17 mouse cellular contexts compared by ENCODE assay signal in genomic region chr17:50185083-50185482, GRCm38 (mm10). TPM values are rescaled to one million over a fixed set of nuclear protein-coding genes. Genes with fewer than 3 reads are reported as not detected.
DNase-seq lines count a peak whose midpoint lies in the region; ATAC-seq lines count a peak whose summit lies in the region.
"Had no signal": no experiment of that assay in that cellular context is flagged by ENCODE, and none has a peak within 500 bp of the region (broad histone marks: within the 10 kb centered on the region; RNA-seq: fewer than 3 reads in every experiment).

No protein-coding gene starts in this region.

- peak overlapping the region; percentile 60; the same call in 1 of the 2 replicates for H3K27ac ChIP-seq in hindbrain, embryonic 13.5 days
- no peak overlapping the region for H3K27ac ChIP-seq in hindbrain, embryonic 16.5 days (ENCODE audit: low read depth, low read length)
- peak overlapping the region; percentile 67 for H3K27ac ChIP-seq in neural tube, embryonic 13.5 days (replicated peaks)
- peak overlapping the region; percentile 27 for H3K27ac ChIP-seq in macrophage
- H3K27ac ChIP-seq: embryonic facial prominence, embryonic 15.5 days; heart, embryonic 10.5 days; hindbrain, embryonic 12.5 days had no signal

- H3K4me2 ChIP-seq in hindbrain, embryonic 13.5 days = no peak overlapping the region
- H3K4me2 ChIP-seq in hindbrain, embryonic 16.5 days (ENCODE audit: low read length) = no peak overlapping the region
- H3K4me2 ChIP-seq in neural tube, embryonic 13.5 days = no peak overlapping the region
- H3K4me2 ChIP-seq: embryonic facial prominence, embryonic 15.5 days; hindbrain, embryonic 12.5 days had no signal

- H3K4me1 ChIP-seq in hindbrain, embryonic 13.5 days (replicated peaks) = peaks cover 33% of the 10 kb centered on the region
- H3K4me1 ChIP-seq in hindbrain, embryonic 16.5 days (ENCODE audit: control insufficient read depth, insufficient read depth, low read depth, low read length) = peaks cover 9% of the 10 kb centered on the region
- peaks cover 33% of the 10 kb centered on the region for H3K4me1 ChIP-seq in neural tube, embryonic 13.5 days (replicated peaks)

- no peaks in the 10 kb centered on the region for H3K36me3 ChIP-seq in hindbrain, embryonic 13.5 days
- no peaks in the 10 kb centered on the region for H3K36me3 ChIP-seq in hindbrain, embryonic 16.5 days (ENCODE audit: control insufficient read depth, insufficient read depth, low read length)
- no peaks in the 10 kb centered on the region for H3K36me3 ChIP-seq in neural tube, embryonic 13.5 days
- H3K36me3 ChIP-seq in macrophage (ENCODE audit: inconsistent target) = 0 out of 2 replicates have a peak, but pooled peaks cover 4% of the 10 kb centered on the region
- H3K36me3 ChIP-seq: embryonic facial prominence, embryonic 15.5 days; G1E; heart, embryonic 10.5 days; hindbrain, embryonic 12.5 days had no signal

- H3K9me3 ChIP-seq in hindbrain, embryonic 13.5 days = no peaks in the 10 kb centered on the region
- no peaks in the 10 kb centered on the region for H3K9me3 ChIP-seq in hindbrain, embryonic 16.5 days (ENCODE audit: control insufficient read depth, low read length)
- no peaks in the 10 kb centered on the region for H3K9me3 ChIP-seq in neural tube, embryonic 13.5 days
- H3K9me3 ChIP-seq: embryonic facial prominence, embryonic 15.5 days; heart, embryonic 10.5 days; hindbrain, embryonic 12.5 days had no signal

- no peak overlapping the region for H3K4me3 ChIP-seq in hindbrain, embryonic 13.5 days
- H3K4me3 ChIP-seq in hindbrain, embryonic 16.5 days (ENCODE audit: low read length) = no peak overlapping the region
- H3K4me3 ChIP-seq in neural tube, embryonic 13.5 days = no peak overlapping the region
- no peak overlapping the region for H3K4me3 ChIP-seq in macrophage (ENCODE audit: inconsistent target)
- H3K4me3 ChIP-seq: embryonic facial prominence, embryonic 15.5 days; erythroblast, embryonic 14.5 days; heart, embryonic 10.5 days; hindbrain, embryonic 12.5 days had no signal

- no peak for ATAC-seq in hindbrain, embryonic 13.5 days (ENCODE audit: low FRiP score)
- ATAC-seq in hindbrain, embryonic 16.5 days = no peak
- ATAC-seq in neural tube, embryonic 13.5 days (ENCODE audit: low read depth) = no peak
- ATAC-seq: forebrain, embryonic 16.5 days had no signal

- 79% methylated on average over 4 of the region's 4 CpGs for WGBS in hindbrain, embryonic 13.5 days
- WGBS in hindbrain, embryonic 16.5 days = 78% methylated on average over 4 of the region's 4 CpGs
- 84% methylated on average over 4 of the region's 4 CpGs for WGBS in neural tube, embryonic 13.5 days
- WGBS in macrophage (ENCODE audit: missing documents) = 86% methylated on average over 4 of the region's 4 CpGs

- no peak overlapping the region for H3K9ac ChIP-seq in hindbrain, embryonic 13.5 days
- H3K9ac ChIP-seq in hindbrain, embryonic 16.5 days (ENCODE audit: low read depth, low read length) = no peak overlapping the region
- no peak overlapping the region for H3K9ac ChIP-seq in neural tube, embryonic 13.5 days
- H3K9ac ChIP-seq: embryonic facial prominence, embryonic 15.5 days; hindbrain, embryonic 12.5 days had no signal

- peaks cover 19% of the 10 kb centered on the region; the same call in 1 of the 2 replicates for H3K27me3 ChIP-seq in hindbrain, embryonic 13.5 days
- no peaks in the 10 kb centered on the region for H3K27me3 ChIP-seq in hindbrain, embryonic 16.5 days (replicated peaks; ENCODE audit: control insufficient read depth, insufficient read depth, low read length)
- H3K27me3 ChIP-seq in neural tube, embryonic 13.5 days = peaks cover 18% of the 10 kb centered on the region
- H3K27me3 ChIP-seq: embryonic facial prominence, embryonic 15.5 days had no signal

- DNase-seq in neural tube, embryonic 10.5 days (ENCODE audit: extremely low spot score, low spot score) = no peak
- no peak for DNase-seq in urinary bladder, adult 2 months (ENCODE audit: low spot score)
- DNase-seq: adrenal gland, adult 8-10 months; adrenal gland, postnatal 36 days; embryo, embryonic 11 days; gastrocnemius, postnatal 25 days; heart, postnatal 4 days had no signal

- peaks cover 96% of the 10 kb centered on the region for H3K79me2 ChIP-seq in macrophage (ENCODE audit: inconsistent target)

RNA-seq across cellular contexts. Expression of gene Rftn1, which starts 5.4 kb away (rescaled TPM):
- polyA plus RNA-seq in hindbrain, embryonic 13.5 days (2015; fragmentation: Nextera tagmentation; extraction: Ambion mirVana) = 14.2 and 17.0 TPM in 2 replicates
- 21.1 and 24.3 TPM in 2 replicates for polyA plus RNA-seq in hindbrain, embryonic 16.5 days (2015; fragmentation: Nextera tagmentation; extraction: Ambion mirVana)
- 18.5 and 18.7 TPM in 2 replicates for polyA plus RNA-seq in neural tube, embryonic 13.5 days (2015; fragmentation: Nextera tagmentation; extraction: Ambion mirVana)
- total RNA-seq in macrophage (2018; cell fraction: chromatin; rRNA removed) = 100 to 1,000 TPM; 102 to 341 (median 172) TPM
- 100 to 1,000 TPM in 2 of 26 experiments, 10 to 100 TPM in 24; 60.3 to 108 (median 79.2) TPM for total RNA-seq in macrophage (2018; cell fraction: cytosol; rRNA removed)
- total RNA-seq in macrophage (2018; cell fraction: nucleus; rRNA removed) = 100 to 1,000 TPM in 23 of 26 experiments, 10 to 100 TPM in 3; 85.1 to 476 (median 159) TPM
- polyA plus RNA-seq in macrophage (2018) = 50.8 to 80.6 TPM (median 73.2 TPM) in 3 replicates
- 8.3 and 9.6 TPM in 2 replicates for polyA plus RNA-seq in urinary bladder, adult 2 months (2012; rRNA removed)
- total RNA-seq: G1E had no signal
- polyA plus RNA-seq: G1E had no signal
